Mouse (Mus musculus) lung, postnatal 14 days (tissue): ENCODE results near the gene Irf2bpl.

ENCODE experiments used
- DNase-seq: peaks from one replicate; pipeline ENCODE4 v3.0.0; 2021

The Irf2bpl gene

DNA sequence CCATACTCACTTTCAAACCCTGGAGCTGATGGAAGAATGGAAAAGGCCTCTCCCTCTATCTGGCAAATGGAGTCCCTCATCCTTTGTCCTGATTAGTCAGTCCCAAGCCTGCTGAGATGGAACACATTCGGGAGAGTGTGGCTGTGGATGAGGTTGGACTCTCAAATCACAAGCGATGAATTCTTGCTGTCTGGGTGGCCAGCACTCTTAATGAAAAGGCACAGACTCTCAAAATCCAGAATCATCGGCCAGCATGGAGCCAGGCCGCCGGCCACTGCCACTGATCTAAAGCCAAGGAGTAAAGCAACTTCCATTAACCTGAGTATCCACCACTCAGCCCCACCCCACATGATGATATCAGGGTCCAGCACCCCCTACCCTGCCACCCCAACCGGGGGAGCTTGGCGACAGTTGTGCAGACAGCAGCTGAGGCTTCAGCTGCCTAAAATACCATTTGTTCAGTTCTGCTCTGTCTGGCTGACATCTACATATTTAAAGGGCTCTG is 13.2 kb upstream of the Irf2bpl start:
- no peak for DNase-seq

DNA sequence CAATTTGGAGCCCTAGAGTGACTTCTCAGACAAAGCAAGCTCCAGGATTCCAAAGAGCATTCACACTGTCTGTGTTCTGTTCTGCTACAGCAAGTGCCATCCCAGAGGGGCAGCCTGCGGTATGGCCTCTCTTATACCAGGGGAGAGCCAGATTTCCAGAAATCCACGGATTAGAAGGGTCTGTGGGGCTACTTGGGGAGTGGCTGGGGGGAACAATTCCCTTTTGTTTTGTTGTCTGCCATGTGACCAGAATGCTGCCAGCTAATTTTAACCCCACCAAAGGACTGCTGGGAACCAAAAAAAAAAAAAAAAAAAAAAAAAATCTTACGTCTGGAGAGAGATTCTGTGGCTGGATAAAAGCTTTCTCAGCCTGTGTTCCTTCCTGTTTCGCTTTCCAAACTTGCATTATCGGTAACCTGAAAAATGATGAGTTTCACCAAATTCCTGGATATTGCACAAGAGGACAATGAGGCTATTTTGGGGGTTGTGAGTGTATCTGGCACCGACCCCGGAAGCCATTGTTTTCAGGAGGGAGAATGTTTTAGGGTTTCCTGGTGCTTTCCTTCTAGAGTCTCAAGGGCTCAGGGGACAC is 12.4 kb upstream of the Irf2bpl start:
- DNase-seq = peak; percentile 57

GRCm38 (mm10) chr12:86896441-86896890 is 11.9 kb upstream of the Irf2bpl start:
- no peak for DNase-seq

- DNase-seq = no peak
Observed at GRCm38 (mm10) chr12:86895703-86896409, 11.3 kb upstream of the Irf2bpl start.

- peak; percentile 48 for DNase-seq
Observed at GRCm38 (mm10) chr12:86894841-86895428, 10.3 kb upstream of the Irf2bpl start.

DNA sequence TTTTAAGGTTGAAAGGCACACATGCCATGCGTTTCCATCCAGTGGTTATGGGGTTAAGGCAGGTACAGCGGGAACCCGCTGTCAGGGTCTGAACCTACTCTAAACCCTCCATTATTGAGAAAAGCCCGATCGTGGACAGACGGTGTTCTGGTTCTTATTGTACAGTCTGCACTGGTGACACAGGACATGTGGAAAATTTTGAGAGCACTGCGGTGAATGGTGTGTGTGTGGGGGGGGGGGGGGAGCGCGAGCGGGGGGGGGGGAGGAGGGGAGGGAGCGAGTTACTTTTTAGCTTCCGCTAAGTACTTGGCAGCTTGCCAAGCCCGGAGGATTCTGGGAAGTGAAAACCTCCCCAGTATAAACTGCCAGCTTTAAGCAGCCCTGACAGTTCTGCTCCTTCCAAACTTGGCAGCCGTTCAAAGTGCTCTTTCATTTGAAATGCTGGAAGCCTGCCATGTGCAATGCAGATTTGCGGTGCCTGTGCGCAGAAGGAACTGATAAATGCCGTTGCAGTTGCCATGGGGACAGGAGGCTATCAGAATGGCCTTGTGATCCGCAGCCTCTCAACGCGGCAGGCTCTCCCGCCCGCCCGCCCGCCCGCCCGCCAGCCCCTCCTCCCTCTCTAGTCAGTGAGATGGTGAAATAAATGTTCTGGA is 9.7 kb upstream of the Irf2bpl start:
- peak; percentile 99 for DNase-seq

DNA sequence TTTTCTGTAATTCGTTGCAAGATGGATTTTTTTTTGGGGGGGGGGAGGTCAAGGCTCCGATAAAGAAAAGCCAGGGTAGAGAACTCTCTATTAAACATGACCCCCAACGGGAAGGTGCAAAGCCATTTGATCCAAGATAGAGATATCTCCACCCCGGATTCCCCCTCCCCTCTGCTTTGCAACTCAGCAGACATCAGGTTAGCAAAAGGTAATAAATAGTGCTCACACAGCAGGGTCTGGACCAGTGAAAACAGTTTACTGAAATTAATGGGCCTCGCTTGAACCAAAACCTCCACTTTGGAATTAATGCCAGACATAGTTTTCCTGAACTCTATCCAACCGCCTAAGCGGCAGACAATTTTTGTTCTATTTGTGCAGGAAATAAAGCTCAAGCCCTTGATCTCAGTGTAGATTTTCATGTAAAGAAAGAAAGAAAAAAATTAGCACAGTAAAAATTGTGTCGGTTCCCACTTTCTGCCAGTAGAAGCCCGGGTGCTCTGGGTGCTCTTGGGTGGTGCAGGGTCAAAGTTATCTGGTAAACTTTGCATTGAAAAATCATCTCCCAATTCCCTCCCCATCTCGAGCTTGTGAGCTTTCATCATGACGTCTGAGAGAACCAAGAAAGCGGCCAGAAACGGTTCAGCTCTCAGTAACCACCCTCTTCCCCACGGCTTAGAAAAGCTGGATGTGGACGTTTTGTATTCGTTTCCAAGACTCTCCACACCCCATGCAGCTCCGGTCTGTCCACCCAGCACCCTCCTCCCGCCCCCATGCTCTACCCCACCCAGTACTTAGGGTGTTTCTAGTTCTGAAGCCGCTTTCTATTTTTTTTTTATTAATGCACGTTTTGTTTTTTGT is 9.0 kb upstream of the Irf2bpl start:
- peak; percentile 54 for DNase-seq

GRCm38 (mm10) chr12:86892711-86893311 is 8.2 kb upstream of the Irf2bpl start:
- peak; percentile 49 for DNase-seq

- peak; percentile 87 for DNase-seq
Observed at GRCm38 (mm10) chr12:86891786-86892702, 7.4 kb upstream of the Irf2bpl start.

DNA sequence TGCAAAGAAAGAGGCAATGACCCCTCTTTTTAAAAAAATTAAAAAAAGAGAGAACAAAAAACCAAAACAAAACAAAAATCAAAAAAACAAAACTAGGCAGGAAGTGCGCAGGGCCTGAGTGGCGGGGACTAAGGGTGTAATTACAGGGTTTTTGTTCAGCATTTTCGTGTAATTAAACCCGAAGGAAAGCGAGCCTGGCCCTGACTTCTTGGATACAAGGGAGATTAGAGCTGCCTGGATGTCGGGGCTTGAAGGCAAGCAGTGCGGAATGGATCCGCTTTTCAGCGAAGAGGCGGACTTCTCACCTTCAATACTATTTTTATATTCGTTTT is 6.8 kb upstream of the Irf2bpl start:
- no peak for DNase-seq

DNA sequence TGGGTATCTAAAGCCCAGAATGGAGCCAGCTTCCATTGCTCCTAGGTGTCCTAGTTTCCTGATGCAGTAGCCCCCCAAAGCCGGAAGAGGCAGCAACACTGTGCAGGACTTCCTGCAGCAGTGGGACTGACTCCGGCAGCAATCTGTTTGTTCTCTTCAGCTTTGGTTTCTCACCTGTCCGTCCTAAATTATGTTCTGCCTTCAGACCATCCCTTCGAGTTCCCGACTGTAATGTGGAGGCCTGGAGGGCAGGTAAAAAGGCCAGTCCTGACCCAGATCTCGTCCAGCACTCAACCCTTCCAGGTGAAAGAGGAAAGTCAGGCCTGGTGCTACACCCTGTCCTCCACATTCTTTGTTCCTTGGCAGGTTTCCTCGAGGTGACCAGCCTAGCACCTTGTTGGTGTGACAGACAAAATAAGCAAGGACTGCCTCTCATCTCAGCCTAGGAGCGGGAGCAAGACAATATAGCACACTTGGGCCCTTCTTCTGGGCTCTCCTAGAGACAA is 6.3 kb upstream of the Irf2bpl start:
- peak; percentile 48 for DNase-seq

DNA sequence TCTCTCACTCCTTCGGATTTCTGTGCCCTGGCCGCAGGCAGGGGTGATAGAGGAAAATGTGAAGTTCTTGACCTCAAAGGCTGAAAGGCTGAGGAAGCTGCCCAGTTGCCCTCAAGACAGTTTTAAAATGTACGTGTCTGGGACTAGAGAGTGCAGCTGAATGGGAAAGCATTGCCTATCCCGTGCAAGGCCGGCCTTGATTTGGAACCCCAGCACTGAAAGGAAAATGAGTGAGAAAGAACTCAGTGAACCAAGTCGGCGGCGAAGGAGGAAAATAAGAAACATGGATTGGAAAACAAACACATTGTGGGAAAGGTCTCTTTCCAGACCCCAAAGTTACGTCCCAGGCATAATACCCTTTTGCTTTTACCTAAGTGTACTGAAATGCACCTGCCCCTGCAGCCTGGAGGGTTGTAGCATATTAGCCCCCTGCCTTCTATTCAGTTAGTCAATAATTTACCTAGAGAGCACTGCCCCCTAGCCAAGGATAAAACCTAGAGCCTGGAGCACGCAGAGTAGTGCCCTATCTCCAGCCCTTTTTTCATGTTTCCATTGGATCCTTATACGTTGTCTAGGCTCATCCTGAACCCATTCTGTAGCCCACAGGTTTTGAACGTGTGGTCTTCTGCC is 5.6 kb upstream of the Irf2bpl start:
- no peak for DNase-seq

DNA sequence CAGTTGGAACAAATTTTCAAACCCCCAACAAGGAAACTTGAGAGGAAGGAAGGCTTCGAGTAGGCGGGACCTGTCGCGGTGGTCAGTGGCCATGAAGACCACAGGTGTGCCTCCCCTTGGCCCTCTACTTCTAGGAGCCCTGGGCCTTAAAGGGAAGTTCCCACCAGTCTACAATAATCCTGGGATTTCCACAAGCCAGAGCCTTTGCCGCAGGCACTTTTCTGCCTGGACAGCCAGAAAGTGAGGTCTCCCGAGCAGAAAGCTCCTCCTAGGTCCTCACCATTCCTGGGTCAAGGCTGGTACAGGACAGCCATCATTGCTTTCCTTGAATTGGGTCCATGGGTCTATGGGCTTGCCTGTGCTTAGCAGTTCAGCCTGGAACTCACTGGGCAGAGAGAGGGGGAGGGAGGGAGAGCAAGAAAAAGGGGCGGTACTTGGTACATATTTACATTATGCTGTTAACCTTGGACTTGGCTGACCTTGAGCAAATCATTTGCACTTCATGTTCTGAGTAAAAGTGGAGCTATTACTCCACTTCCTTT is 4.6 kb upstream of the Irf2bpl start:
- DNase-seq = peak; percentile 56

DNA sequence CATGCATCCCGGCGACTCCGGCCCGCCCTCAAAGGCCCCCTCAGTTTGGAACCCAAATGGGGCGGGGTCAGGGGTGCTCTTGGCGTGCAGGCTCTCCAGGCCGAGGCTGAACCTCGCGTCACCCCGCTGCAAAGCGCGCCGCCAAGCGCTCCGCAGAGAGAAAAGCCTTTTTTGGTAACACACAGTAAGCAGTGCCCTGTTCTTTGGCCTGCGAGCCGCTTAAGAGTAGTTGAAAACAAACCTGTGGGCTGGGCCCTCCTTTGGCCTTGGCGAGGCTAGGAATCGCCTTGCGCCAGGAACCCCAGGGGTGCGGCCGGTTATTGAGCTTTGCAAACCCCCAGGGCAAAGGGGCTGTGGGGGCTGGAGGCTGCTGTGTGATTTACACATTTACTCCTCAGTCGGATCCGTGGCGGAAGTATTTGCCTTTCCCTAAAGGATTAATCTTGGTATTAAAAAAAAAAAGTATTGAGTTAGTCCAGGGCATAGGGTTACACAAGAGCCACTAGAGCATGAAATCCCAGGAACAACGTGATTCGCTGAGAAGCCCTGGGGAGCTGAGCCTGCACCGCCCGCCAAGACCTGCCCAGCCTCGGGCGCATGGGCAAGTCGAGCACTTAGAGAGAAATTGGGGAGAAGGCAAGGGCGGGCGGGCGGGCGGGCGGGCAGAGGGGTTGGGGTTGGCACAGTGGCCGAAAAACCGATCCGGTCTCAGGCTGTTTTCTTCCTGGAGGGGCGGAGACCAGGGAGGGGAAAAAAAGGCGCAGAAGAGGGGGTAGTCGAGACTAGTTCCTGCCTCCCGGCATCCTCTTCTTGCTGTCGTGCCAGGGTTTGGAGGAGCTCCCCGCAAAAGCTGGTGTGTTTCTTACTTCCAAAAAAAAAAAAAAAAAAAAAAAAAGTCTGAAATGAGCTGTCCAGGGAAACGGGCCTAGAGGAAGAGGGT is 3.8 kb upstream of the Irf2bpl start:
- DNase-seq = peak; percentile 85

GRCm38 (mm10) chr12:86887381-86888129 is 3.0 kb upstream of the Irf2bpl start:
- DNase-seq = no peak

DNA sequence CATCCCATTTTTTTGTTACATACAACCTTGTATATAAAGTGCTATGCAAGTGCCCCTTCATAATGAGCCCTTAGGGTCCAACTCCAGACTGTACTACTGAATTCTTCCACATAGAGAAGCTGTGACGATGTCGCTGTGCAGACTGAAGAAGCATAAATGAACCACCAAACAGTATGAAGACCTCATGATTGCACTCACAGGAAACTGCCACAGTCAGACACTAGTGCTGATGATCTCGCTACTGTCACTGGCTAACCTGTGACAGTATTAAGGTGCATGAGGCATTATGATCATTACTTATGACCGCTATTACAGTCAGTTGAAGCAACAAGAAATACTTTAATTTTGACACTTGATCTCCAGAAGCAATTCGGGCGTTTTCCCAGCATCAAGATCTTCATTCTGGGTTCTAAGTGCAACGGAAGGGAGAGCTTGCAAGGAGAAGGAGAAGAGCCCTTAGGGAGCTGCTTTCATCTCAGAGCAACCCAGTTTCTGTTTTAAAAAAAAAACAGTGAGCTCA is 1.9 kb upstream of the Irf2bpl start:
- DNase-seq = no peak

DNA sequence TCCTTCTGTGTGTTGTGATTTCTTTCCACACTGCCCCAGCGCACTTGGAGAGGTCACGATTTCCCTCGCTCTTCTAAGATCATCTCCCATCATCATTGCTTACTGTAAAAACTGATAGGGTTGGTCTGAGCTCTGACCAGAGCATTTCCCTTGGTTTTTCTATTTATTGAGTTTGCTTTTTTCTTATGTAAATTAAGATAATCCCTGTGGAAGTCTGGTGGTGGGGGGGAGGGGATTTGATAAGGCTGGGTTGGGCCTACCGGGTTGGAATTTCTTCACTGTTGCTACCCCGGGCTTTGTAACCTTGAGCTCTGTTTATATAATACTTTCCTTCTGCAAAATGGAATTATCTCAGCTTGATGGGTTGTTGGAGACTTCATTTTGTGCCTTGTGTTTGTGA is 1.1 kb upstream of the Irf2bpl start:
- no peak for DNase-seq

DNA sequence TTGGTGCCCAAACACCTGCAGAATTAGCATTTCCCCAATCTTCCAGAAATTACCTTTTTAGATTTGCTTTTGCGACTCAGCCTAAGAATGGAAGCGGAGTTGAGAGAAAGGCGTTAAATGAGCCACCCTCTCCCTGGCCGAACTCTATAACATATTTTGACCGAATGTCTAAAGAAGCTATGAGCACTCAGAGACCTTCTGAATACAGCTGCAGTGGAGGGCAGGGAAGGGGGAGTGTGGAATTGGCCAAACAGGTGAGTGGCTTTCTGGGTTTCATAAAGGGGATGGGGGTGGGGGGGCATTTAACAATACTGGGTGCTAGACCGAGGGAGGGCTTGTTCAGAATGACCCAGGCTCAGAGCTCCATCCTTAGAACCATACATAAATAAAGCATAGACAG is 738 bp upstream of the Irf2bpl start:
- no peak for DNase-seq
